8 mouse cellular contexts compared by ENCODE assay signal in genomic region chr8:126212802-126213201, GRCm38 (mm10).
"Had no signal": no experiment of that assay in that cellular context is flagged by ENCODE, and none has a peak within 500 bp of the region (broad histone marks: within the 10 kb centered on the region; RNA-seq: fewer than 3 reads in every experiment).

No protein-coding gene starts in this region.

- DNase-seq: kidney, adult 2 months; kidney, postnatal 36 days; layer of hippocampus, adult 9-11 months; layer of hippocampus, postnatal 36 days; lung, adult 18-20 months; retina, postnatal 1 day; thymus, adult 18-20 months; thymus, postnatal 14 days had no signal
